Mouse (Mus musculus) kidney, postnatal 25 days (tissue): Measurements from ENCODE around the gene Dyx1c1.

Experiments
- DNase-seq, 2 experiments: peaks; one replicate each; pipeline ENCODE4 v3.0.0; 2021; ENCODE audit warnings: mixed read lengths in 2 of 2

Dyx1c1 gene

GRCm38 (mm10) chr9:72974734-72975133, 16.1 kb downstream of the Dyx1c1 start:
- no peak for DNase-seq

- DNase-seq: no peak
Observed at GRCm38 (mm10) chr9:72975242-72975641, 16.7 kb downstream of the Dyx1c1 start.

GRCm38 (mm10) chr9:72983066-72983465, 24.5 kb downstream of the Dyx1c1 start:
- DNase-seq: no peak

- DNase-seq: peak; percentile 97 to 99
Observed at GRCm38 (mm10) chr9:72985250-72986220, 26.9 kb downstream of the Dyx1c1 start, which contains the start of the genes Ccpg1os and Ccpg1. Gene Ccpg1os (minus strand): TSS chr9:72985382. Gene Ccpg1 (plus strand): TSS chr9:72985429.

GRCm38 (mm10) chr9:72987703-72988102, 29.1 kb downstream of the Dyx1c1 start:
- DNase-seq: no peak

GRCm38 (mm10) chr9:72988706-72989105, 30.1 kb downstream of the Dyx1c1 start:
- peak; percentile 23 to 46 for DNase-seq

- no peak for DNase-seq
Observed at GRCm38 (mm10) chr9:72991420-72991819, 32.8 kb downstream of the Dyx1c1 start.

GRCm38 (mm10) chr9:72992576-72992975, 34.0 kb downstream of the Dyx1c1 start:
- DNase-seq: no peak

- DNase-seq: no peak
Observed at GRCm38 (mm10) chr9:72996167-72996566, 37.6 kb downstream of the Dyx1c1 start.

- no peak for DNase-seq
Observed at GRCm38 (mm10) chr9:72996806-72997205, 38.2 kb downstream of the Dyx1c1 start.

GRCm38 (mm10) chr9:73000487-73000886, 41.9 kb downstream of the Dyx1c1 start:
- DNase-seq: no peak

GRCm38 (mm10) chr9:73001314-73002011, 42.9 kb downstream of the Dyx1c1 start:
- no peak for DNase-seq

GRCm38 (mm10) chr9:73002177-73002576, 43.6 kb downstream of the Dyx1c1 start:
- DNase-seq: peak; percentile 19 to 55

- DNase-seq: no peak
Observed at GRCm38 (mm10) chr9:73004076-73004475, 45.5 kb downstream of the Dyx1c1 start.

- no peak for DNase-seq
Observed at GRCm38 (mm10) chr9:73005106-73005505, 46.5 kb downstream of the Dyx1c1 start.

GRCm38 (mm10) chr9:73006175-73006574, 47.6 kb downstream of the Dyx1c1 start:
- no peak for DNase-seq

- no peak for DNase-seq
Observed at GRCm38 (mm10) chr9:73008384-73008783, 49.8 kb downstream of the Dyx1c1 start.

- DNase-seq: no peak
Observed at GRCm38 (mm10) chr9:73012629-73013028, 54.0 kb downstream of the Dyx1c1 start.

- DNase-seq: no peak
Observed at GRCm38 (mm10) chr9:73014724-73015123, 56.1 kb downstream of the Dyx1c1 start.

GRCm38 (mm10) chr9:73019841-73020240, 61.3 kb downstream of the Dyx1c1 start:
- no peak for DNase-seq

- no peak for DNase-seq
Observed at GRCm38 (mm10) chr9:73020566-73021097, 62.0 kb downstream of the Dyx1c1 start.
